Mouse (Mus musculus) brain, embryonic 14.5 days (tissue): ENCODE data around the gene Tbc1d22a. TPM values are rescaled to one million over a fixed set of nuclear protein-coding genes. Genes with fewer than 3 reads are reported as not detected.

Source experiments
- DNase-seq: peaks from one replicate; pipeline ENCODE4 v3.0.0-alpha.2; 2011; ENCODE audit warnings: low read depth
- CTCF ChIP-seq: fragments of 200-500 bp; IDR thresholded peaks from 2 replicates; pipeline ENCODE4 v1.5.1; 2012; ENCODE audit warnings: inconsistent platforms, mild to moderate bottlenecking, moderate library complexity, borderline replicate concordance; ENCODE audit not compliant: insufficient read depth, insufficient read length; ENCODE audit errors: extremely low read depth
- POLR2A ChIP-seq: fragments of 200-500 bp; IDR thresholded peaks from 2 replicates; pipeline ENCODE4 v1.6.1; 2012; ENCODE audit warnings: mild to moderate bottlenecking, inconsistent platforms, borderline replicate concordance; ENCODE audit not compliant: poor library complexity, insufficient read depth, insufficient read length, severe bottlenecking; ENCODE audit errors: extremely low read depth
- polyA plus RNA-seq: library from polyadenylated mRNA; depleted of rRNA; stranded (reverse); fragments of >200 nt; gene quantifications from 2 replicates; pipeline ENCODE4 v1.2.3, GENCODE M21; 2012

Tbc1d22a gene
- polyA plus RNA-seq, 1 experiment = 16.8 TPM

DNA sequence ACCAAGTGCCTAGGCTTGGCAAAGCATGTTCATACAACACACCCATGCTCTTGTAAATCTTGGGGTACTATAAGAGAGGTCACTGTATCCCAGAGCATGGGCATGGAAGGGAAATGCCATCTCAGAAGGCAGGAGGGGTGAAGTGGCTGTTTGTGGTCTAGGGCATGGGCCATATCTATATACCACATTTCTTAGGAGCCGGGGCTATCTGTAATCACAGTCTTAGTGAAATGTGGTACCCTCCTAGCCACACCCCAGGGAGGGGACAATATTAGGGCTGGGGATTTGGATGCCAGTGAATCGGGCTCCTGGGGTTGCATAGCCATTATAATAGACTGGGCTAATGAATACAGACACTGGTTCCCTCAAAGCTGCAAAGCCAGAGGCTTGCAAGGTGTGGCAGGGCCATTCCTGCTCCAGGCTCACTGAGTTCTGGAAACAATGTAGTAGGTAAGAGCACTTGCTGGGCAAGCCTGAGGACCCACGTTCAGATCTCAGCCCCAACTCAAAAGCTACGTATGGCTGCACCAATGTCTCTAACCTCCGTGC is 197.3 kb downstream of the Tbc1d22a start:
- TF ChIP-seq POLR2A = no peak
- no peak for TF ChIP-seq CTCF
- DNase-seq = no peak

DNA sequence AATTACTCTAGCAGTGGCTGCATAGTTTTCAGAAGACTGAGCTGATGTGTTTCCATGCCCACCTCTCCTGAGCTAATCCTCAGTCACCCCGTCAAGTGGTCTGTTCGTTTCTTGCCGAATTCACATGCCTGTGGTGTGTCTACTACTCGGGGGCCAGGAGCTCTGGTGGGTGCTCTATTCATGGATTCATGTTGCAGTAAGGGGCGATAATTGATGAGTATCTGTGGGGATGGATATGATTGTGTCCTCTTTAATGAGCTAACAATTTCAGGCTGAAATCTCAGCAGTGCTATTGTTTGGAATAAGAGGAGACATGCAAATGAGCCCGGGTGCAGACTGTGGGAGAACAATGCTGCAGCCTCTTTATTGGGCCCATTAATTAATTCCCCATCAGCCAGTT is 201.7 kb downstream of the Tbc1d22a start:
- DNase-seq = peak; percentile 91
- TF ChIP-seq CTCF = no peak
- TF ChIP-seq POLR2A = no peak

DNA sequence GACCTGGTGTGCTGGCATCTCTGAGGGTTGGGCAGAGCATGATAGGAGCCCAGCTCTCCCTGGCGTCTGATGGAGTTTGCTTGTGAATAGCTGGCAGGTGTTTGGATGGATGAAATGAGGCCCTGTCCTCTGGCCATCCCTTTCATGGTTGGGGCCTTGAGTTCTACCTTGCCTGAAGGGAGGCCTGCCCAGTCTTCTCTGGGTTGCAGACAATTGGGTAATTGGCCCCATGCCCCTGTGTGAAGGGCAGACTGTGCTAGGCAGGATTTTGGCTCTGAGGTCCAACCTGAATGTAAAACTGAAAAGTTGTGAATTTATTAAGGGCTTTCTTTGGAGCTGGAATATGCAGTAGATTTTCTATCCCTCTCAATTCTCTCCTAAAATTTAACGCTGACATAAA is 204.2 kb downstream of the Tbc1d22a start:
- DNase-seq = no peak
- TF ChIP-seq POLR2A = no peak
- TF ChIP-seq CTCF = no peak

DNA sequence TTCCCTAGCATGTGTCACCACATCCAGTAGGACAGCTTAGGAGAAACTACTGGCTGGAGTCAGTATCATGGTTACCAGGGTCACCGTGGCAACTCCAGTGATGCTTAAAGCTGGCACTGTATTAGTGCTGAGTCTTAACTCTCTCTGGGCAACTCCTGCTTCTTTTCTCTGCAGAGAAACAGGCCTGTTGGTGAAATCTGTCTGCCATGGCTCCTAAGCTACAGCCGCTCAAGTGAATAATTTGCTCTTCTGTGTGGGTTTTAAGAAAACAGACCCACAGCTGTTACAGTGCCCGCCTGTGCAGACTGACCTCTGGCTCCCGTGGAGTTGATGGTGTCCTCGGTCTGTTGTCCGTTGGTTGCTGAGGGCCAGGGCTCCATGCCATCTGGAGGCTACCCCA is 205.4 kb downstream of the Tbc1d22a start:
- TF ChIP-seq CTCF (no peak), POLR2A (no peak)
- DNase-seq = peak; percentile 88

DNA sequence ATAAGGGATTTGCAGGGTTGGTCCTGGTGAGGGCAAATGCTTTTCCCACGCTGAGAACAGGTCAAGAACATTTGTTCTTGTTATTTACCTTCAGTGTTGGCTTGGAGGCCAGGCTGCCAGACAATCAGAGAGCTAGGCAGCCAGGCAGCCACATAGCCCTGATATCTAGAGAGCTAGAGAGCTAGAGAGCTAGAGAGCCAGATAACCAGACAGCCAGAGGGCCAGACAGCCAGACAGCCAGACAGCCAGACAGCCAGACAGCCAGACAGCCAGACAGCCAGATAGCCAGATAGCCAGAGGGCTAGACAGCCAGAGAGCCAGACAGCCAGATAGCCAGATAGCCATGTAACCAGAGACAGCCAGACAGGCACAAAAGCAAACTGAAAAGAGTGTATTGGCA is 208.6 kb downstream of the Tbc1d22a start:
- TF ChIP-seq CTCF (no peak), POLR2A (no peak)
- DNase-seq = no peak

DNA sequence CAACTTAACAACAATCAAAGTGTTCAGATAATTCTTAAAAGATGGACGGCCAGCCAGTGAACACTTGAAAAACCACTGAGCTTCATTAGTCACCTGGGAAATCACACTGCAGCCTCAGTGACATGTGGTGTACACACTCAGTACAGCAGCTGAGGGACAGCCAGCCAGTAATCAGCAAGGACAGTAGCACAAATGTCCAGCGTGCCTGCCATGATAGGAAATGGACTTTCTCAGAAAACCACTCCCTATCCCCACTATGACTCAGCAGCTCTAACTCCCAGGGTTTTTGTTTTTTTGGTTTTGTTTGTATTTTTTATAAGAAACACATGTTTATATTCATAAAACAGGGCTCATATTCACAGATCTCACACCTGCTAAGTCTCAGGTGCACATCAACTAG is 209.6 kb downstream of the Tbc1d22a start:
- TF ChIP-seq POLR2A (no peak), CTCF (no peak)
- DNase-seq = no peak

DNA sequence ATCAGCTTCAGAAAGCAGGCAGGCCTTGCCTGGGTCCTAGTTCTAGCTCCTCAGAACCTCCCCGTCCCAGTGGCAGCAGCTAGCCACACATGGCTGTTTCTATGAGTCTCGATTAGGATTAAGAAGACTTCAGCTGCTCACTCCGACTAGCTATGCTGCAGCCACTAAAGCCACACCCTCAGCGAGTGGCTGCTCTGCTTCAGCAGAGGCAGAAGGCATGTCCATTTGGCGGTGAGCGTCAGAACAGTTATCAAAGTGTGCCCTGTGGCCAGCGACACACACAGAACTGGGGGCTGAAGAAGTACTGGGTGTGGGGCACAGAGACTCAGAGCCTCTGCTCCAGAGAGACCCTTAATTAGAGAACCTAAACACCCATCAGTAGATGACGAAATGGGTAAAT is 210.7 kb downstream of the Tbc1d22a start:
- TF ChIP-seq POLR2A = no peak
- no peak for DNase-seq

DNA sequence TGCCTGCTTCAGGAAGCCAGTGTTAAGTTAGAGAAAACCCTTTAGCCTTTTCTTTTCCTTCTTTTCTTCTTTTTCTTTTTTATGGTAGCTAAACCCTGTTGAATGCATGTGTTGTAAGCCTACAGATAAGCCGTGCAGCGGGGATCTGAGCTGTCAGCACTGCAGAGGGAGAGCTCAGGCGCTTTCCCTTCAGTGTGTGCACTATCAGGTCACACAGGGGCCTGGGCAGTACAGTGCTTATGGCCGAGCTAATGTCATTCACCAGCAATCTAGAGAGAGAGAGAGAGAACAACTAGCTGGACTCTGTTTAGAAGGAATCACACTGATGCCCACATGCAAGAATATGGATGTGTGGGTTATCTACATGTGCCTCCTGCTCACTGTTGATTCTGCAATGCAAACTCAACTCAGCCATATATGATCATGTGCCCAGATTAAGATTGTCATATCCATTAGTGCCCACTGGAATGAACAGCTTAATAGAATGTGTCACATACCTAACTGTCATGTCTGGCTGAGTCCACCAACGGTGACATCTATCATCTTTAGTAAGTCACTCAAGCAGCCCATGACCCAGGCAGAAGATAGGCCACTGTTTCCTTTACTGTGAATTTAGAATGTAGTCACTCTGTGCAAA is 212.2 kb downstream of the Tbc1d22a start:
- no peak for DNase-seq
- TF ChIP-seq CTCF = no peak
- TF ChIP-seq POLR2A = no peak

DNA sequence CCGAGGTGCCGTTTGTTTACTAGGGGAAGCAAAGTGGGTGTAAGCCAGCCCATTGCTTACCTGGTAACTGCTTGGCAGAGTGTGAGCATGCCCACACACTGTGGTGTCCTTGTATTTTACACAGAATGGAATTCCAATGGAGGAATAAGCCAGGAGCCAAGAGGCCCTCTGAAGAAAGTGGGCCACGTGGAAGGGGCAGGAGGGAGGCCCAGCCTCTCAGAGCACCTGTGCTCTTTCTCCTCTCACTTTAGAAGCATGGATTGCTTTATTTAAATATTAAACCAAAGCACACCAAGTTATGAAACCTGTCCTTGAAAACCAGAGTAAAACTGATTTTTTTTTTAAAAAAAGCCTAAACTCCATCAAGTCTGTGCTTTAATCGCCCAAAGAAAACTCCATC is 213.2 kb downstream of the Tbc1d22a start:
- no peak for TF ChIP-seq POLR2A
- no peak for DNase-seq

DNA sequence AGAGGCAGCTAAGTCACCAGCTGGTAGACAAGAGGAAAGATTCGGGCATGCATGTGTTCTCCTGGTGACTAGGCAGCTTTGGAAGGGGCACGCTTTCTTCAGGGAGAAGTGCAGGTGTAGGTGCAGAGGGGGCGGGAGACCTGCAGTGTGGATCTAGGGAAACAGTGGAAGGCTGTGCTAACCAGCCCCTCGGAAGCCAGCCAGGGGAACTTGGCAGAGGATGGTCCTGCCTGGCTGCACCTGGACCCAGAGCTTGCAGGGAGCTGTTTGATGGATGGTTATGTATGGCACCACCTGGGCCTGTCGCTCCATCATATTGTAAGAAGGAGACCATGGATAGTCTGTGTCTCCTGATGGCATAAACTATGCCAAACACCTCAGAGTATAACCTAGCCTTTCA is 214.2 kb downstream of the Tbc1d22a start:
- no peak for TF ChIP-seq POLR2A
- no peak for TF ChIP-seq CTCF
- peak; percentile 47 for DNase-seq

DNA sequence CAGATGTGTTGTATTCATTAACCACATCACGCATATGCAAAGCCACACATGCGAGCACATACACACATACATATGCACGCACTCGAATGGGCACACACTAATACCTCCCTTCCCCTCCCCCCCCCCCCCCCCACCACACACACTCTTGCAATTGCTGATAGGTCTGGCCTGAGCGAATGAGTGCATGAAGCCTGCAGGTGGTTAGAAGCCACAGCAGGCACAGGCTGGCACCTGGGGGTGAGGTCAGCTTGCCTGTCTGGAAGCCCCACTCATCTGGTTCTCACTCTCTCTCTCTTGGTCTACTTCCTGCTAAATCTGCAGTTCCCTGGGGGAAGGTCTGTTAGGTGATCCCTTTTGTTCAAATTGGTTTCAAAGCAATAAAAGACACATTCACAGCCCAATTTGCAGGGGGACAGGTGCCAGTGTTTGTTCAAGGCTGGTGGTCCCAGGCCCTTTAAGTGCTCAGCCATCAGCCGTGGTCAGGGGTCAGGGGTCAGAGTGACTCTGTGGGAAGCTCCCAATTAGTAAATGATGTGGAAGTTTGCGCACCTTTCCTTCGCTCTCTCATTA is 215.6 kb downstream of the Tbc1d22a start:
- DNase-seq = no peak
- TF ChIP-seq CTCF = no peak

DNA sequence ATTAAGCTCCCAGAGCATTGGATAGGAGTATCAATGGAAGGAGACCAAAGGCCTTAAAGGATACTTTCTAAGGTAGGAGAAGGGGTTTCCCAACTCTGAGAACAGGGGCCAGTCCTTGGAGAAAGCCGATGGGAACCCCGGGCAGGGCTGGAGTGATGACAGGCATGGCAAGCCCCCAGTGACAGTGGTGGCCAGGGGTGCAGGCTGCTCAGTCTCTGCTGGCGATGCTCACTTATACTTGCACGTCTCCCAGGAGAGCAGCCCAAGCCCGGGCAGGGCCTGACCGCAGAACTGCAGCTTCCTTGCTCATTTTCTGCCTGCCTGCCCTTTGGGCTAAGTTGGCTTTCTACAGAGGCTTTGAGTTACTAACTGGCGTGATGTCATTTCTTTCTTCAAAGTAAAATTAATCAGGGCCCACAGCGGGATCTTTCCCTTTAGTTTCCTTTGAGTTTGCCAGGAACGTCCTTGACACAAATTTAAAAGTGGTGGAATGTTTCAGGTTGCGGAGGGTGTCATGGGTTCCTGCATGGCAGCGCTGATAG is 217.4 kb downstream of the Tbc1d22a start:
- no peak for TF ChIP-seq POLR2A
- no peak for TF ChIP-seq CTCF

More for the DNA sequence above, 217.4 kb downstream of the Tbc1d22a start:
- no peak for DNase-seq
